Mouse (Mus musculus): ENCODE data around the gene Bcar3. TPM values are rescaled to one million over a fixed set of nuclear protein-coding genes. Genes with fewer than 3 reads are reported as not detected.

Bcar3 gene
- polyA plus RNA-seq, 1 experiment from 2014 or later, result 4.5 TPM

DNA sequence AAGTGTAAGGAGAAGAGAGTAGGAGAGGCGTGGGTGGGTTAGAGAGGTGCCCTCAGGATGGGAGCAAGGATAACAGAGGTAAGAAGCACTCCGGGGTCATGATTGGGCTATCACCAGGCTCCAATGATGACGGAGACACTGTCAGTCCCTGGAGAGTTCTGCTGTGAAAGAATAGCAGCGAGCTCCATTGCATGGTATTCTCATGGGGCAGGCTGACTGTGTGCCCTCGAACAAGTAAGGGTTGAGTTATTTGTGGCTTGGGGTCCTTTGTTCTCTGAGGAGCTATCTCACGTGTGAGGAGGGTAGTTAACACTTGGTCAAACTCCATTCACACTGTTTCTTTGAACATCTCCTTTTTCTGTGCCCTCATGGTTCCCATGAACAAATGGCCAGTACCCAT lies 113.8 kb downstream of the Bcar3 start:
- WGBS, result 84% methylated on average over 6 of the region's 6 CpGs
- Histone ChIP-seq H3K4me1 (ENCODE audit: control insufficient read depth, insufficient read depth, low read length) (no peaks in the 10 kb centered on the region), H3K27ac (ENCODE audit: low read length) (no peak overlapping the region), H3K9me3 (replicated peaks; ENCODE audit: control insufficient read depth, low read length) (no peaks in the 10 kb centered on the region), H3K27me3 (ENCODE audit: control insufficient read depth, insufficient read depth, low read length) (peaks cover 9% of the 10 kb centered on the region; the same call in 1 of the 2 replicates), H3K4me2 (ENCODE audit: low read depth, low read length) (no peak overlapping the region), H3K36me3 (ENCODE audit: control insufficient read depth, insufficient read depth) (no peaks in the 10 kb centered on the region), H3K4me3 (ENCODE audit: low read length) (no peak overlapping the region), H3K9ac (ENCODE audit: low read length) (no peak overlapping the region)
- no peak for ATAC-seq (replicated peaks; ENCODE audit: extremely low read depth, insufficient read depth, low FRiP score)

DNA sequence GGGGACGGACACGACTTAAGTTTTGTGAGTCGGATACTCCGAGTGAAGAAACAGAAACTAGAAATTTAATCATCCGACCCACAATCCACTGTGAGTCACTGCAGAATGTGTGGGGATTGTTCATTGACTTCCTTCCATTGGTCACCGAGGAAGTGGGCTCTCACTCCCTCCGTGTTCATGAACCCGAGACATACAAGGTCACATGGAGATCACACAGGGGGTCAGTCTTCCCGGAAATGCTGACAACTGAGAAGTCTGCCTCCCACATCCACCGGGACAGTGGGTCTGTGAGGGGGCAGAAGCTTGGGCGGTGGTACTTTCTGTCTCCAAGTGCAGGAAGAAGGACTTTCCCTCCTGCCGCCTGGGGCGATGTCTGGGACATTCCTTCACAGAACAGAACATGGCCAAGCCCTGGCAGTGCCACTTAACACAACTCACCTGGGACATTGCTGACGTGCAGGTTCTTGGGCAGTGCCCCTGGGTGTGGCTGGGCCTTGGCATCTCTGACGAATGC lies 114.9 kb downstream of the Bcar3 start:
- no peak overlapping the region for H3K27ac ChIP-seq (ENCODE audit: low read length)

GRCm38 (mm10) chr3:122411590-122411989 lies 117.7 kb downstream of the Bcar3 start:
- no peak overlapping the region for H3K4me3 ChIP-seq (ENCODE audit: low read length)
- no peak for ATAC-seq (replicated peaks; ENCODE audit: extremely low read depth, insufficient read depth, low FRiP score)
- H3K4me2 ChIP-seq (ENCODE audit: low read depth, low read length), result no peak overlapping the region
- H3K9me3 ChIP-seq (replicated peaks; ENCODE audit: control insufficient read depth, low read length), result no peaks in the 10 kb centered on the region
- H3K27ac ChIP-seq (ENCODE audit: low read length), result no peak overlapping the region
- H3K4me1 ChIP-seq (ENCODE audit: control insufficient read depth, insufficient read depth, low read length), result peaks cover 7% of the 10 kb centered on the region
- WGBS, result 76% methylated on average over 2 of the region's 2 CpGs
- no peaks in the 10 kb centered on the region for H3K36me3 ChIP-seq (ENCODE audit: control insufficient read depth, insufficient read depth)
- no peak overlapping the region for H3K9ac ChIP-seq (ENCODE audit: low read length)
- peaks cover 12% of the 10 kb centered on the region for H3K27me3 ChIP-seq (ENCODE audit: control insufficient read depth, insufficient read depth, low read length)

More for the DNA sequence above, 114.9 kb downstream of the Bcar3 start:
- Histone ChIP-seq H3K9ac (ENCODE audit: low read length) (no peak overlapping the region), H3K4me2 (ENCODE audit: low read depth, low read length) (no peak overlapping the region), H3K4me1 (ENCODE audit: control insufficient read depth, insufficient read depth, low read length) (no peaks in the 10 kb centered on the region; the same call in 1 of the 2 replicates), H3K4me3 (ENCODE audit: low read length) (no peak overlapping the region), H3K9me3 (replicated peaks; ENCODE audit: control insufficient read depth, low read length) (no peaks in the 10 kb centered on the region), H3K27me3 (ENCODE audit: control insufficient read depth, insufficient read depth, low read length) (peaks cover 9% of the 10 kb centered on the region; the same call in 1 of the 2 replicates), H3K36me3 (ENCODE audit: control insufficient read depth, insufficient read depth) (no peaks in the 10 kb centered on the region)
- no peak; the same call in 1 of the 2 replicates for ATAC-seq (replicated peaks; ENCODE audit: extremely low read depth, insufficient read depth, low FRiP score)
- WGBS, result 64% methylated on average over 15 of the region's 15 CpGs

DNA sequence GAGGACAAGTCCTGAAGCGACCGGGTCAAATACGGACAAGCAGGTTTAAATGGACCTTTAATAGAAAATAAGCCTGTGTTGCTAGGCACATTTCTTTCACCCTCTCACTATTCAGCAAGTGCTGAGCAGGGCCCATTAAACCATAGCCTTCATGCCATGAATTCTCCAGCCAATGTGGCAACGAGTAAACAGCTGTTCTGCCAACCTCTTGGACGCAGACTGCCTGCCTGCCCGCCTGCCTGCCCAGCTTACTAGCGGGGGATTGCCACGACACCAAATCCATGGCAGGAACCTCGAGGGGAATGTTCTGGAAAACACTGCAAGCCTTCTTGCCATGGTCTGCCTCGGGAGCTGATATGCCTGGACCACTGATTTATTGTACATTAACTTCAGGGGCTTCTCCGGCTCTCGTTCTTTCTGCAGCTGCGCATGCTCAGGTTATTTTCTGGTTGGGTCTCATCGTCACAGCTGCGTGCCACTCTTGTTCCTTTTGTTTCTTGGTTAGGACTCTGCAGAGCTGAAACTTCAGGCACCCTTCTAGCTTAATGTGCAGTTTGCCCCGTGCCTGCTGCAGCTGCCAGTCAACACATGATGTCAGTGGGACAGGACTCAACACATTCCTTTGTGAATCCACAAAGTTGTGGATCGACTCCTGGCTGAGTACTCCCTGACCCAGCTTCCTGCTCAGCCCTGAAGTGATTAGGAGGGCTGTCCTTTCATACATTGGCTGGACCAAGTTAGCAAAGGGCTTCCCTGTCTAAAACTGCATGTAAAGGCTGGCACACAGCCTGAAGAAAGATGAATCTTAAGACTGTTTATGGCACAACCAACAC lies 120.0 kb downstream of the Bcar3 start:
- no peak overlapping the region for H3K27ac ChIP-seq (ENCODE audit: low read length)
- peaks cover 8% of the 10 kb centered on the region for H3K4me1 ChIP-seq (ENCODE audit: control insufficient read depth, insufficient read depth, low read length)
- H3K4me3 ChIP-seq (ENCODE audit: low read length), result peak overlapping the region; percentile 24
- H3K9me3 ChIP-seq (replicated peaks; ENCODE audit: control insufficient read depth, low read length), result no peaks in the 10 kb centered on the region
- no peak for ATAC-seq (replicated peaks; ENCODE audit: extremely low read depth, insufficient read depth, low FRiP score)
- H3K27me3 ChIP-seq (ENCODE audit: control insufficient read depth, insufficient read depth, low read length), result peaks cover 19% of the 10 kb centered on the region
- peak overlapping the region; percentile 56 for H3K4me2 ChIP-seq (ENCODE audit: low read depth, low read length)
- no peaks in the 10 kb centered on the region for H3K36me3 ChIP-seq (ENCODE audit: control insufficient read depth, insufficient read depth)
- 28% methylated on average over 17 of the region's 17 CpGs for WGBS
- H3K9ac ChIP-seq (ENCODE audit: low read length), result no peak overlapping the region

GRCm38 (mm10) chr3:122414868-122415267 lies 120.9 kb downstream of the Bcar3 start:
- ATAC-seq (replicated peaks; ENCODE audit: extremely low read depth, insufficient read depth, low FRiP score), result no peak
- Histone ChIP-seq H3K4me1 (ENCODE audit: control insufficient read depth, insufficient read depth, low read length) (peaks cover 13% of the 10 kb centered on the region), H3K36me3 (ENCODE audit: control insufficient read depth, insufficient read depth) (no peaks in the 10 kb centered on the region), H3K9me3 (replicated peaks; ENCODE audit: control insufficient read depth, low read length) (no peaks in the 10 kb centered on the region), H3K27ac (ENCODE audit: low read length) (no peak overlapping the region), H3K27me3 (ENCODE audit: control insufficient read depth, insufficient read depth, low read length) (peaks cover 20% of the 10 kb centered on the region), H3K9ac (ENCODE audit: low read length) (no peak overlapping the region), H3K4me2 (ENCODE audit: low read depth, low read length) (no peak overlapping the region), H3K4me3 (ENCODE audit: low read length) (no peak overlapping the region)
- WGBS, result 69% methylated on average over 8 of the region's 8 CpGs

- Histone ChIP-seq H3K4me3 (ENCODE audit: low read length) (no peak overlapping the region), H3K27ac (ENCODE audit: low read length) (no peak overlapping the region), H3K4me2 (ENCODE audit: low read depth, low read length) (no peak overlapping the region), H3K36me3 (ENCODE audit: control insufficient read depth, insufficient read depth) (no peaks in the 10 kb centered on the region), H3K27me3 (ENCODE audit: control insufficient read depth, insufficient read depth, low read length) (peaks cover 14% of the 10 kb centered on the region), H3K9ac (ENCODE audit: low read length) (no peak overlapping the region), H3K9me3 (replicated peaks; ENCODE audit: control insufficient read depth, low read length) (no peaks in the 10 kb centered on the region), H3K4me1 (ENCODE audit: control insufficient read depth, insufficient read depth, low read length) (peaks cover 20% of the 10 kb centered on the region)
- no peak for ATAC-seq (replicated peaks; ENCODE audit: extremely low read depth, insufficient read depth, low FRiP score)
- 68% methylated on average over 11 of the region's 11 CpGs for WGBS
Measured at GRCm38 (mm10) chr3:122417466-122417865, 123.5 kb downstream of the Bcar3 start.

DNA sequence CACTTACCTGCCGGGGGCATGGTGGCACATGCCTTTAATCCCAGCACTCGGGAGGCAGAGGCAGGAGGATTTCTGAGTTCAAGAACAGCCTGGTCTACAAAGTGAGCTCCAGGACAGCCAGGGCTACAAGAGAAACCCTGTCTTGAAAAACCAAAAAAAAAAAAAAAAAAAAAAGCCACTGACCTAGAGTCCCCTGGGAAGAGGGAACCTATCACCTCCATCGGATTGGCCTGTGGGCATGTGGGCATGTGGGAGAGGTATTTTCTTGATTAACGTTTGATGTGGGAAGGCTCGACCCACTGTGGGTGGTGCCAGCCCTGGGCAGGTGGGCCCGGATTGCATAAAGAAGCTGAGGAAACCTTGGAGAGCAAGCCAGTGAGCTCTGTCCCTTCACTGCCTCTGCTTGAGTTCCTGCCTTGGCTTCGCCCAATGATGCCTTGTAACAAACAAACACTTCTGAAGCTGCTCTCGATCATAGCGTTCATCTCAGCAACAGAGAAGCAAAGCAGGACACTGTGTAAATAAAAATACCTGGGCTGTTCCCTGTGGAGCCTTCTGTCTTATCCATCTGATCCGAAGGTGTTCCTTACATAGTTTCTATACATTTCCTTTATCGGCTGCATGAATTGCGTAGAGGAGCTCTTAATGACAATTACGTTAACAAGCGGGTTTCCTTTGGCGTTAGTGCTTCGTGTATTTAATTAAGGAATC lies 124.8 kb downstream of the Bcar3 start:
- Histone ChIP-seq H3K36me3 (ENCODE audit: control insufficient read depth, insufficient read depth) (no peaks in the 10 kb centered on the region), H3K4me3 (ENCODE audit: low read length) (peak overlapping the region; percentile 62), H3K9ac (ENCODE audit: low read length) (no peak overlapping the region), H3K4me2 (ENCODE audit: low read depth, low read length) (peak overlapping the region; percentile 72), H3K4me1 (ENCODE audit: control insufficient read depth, insufficient read depth, low read length) (peaks cover 20% of the 10 kb centered on the region), H3K27me3 (ENCODE audit: control insufficient read depth, insufficient read depth, low read length) (peaks cover 15% of the 10 kb centered on the region), H3K27ac (ENCODE audit: low read length) (no peak overlapping the region), H3K9me3 (replicated peaks; ENCODE audit: control insufficient read depth, low read length) (no peaks in the 10 kb centered on the region)
- no peak for ATAC-seq (replicated peaks; ENCODE audit: extremely low read depth, insufficient read depth, low FRiP score)
- WGBS, result 53% methylated on average over 16 of the region's 16 CpGs

- peak overlapping the region; percentile 62 for H3K4me3 ChIP-seq (ENCODE audit: low read length)
- no peaks in the 10 kb centered on the region for H3K36me3 ChIP-seq (ENCODE audit: control insufficient read depth, insufficient read depth)
- H3K9me3 ChIP-seq (replicated peaks; ENCODE audit: control insufficient read depth, low read length), result no peaks in the 10 kb centered on the region
- H3K27me3 ChIP-seq (ENCODE audit: control insufficient read depth, insufficient read depth, low read length), result peaks cover 15% of the 10 kb centered on the region
- H3K4me2 ChIP-seq (ENCODE audit: low read depth, low read length), result peak overlapping the region; percentile 72
- peaks cover 14% of the 10 kb centered on the region for H3K4me1 ChIP-seq (ENCODE audit: control insufficient read depth, insufficient read depth, low read length)
- under 1% methylated on average over 63 of the region's 63 CpGs for WGBS
- peak; percentile 88 for ATAC-seq (replicated peaks; ENCODE audit: extremely low read depth, insufficient read depth, low FRiP score)
- H3K9ac ChIP-seq (ENCODE audit: low read length), result peak overlapping the region; percentile 73
- H3K27ac ChIP-seq (ENCODE audit: low read length), result peak overlapping the region; percentile 6; the same call in 1 of the 2 replicates
Measured at GRCm38 (mm10) chr3:122419610-122420409, 125.9 kb downstream of the Bcar3 start.

Measured in heart, embryonic 16.5 days (tissue).